Mouse (Mus musculus): ENCODE results near the gene Traf4. TPM values are rescaled to one million over a fixed set of nuclear protein-coding genes. Genes with fewer than 3 reads are reported as not detected.

Traf4 gene
- total and polyA plus RNA-seq, 3 experiments: 34.4 to 42.0 TPM; not detected in 1

DNA sequence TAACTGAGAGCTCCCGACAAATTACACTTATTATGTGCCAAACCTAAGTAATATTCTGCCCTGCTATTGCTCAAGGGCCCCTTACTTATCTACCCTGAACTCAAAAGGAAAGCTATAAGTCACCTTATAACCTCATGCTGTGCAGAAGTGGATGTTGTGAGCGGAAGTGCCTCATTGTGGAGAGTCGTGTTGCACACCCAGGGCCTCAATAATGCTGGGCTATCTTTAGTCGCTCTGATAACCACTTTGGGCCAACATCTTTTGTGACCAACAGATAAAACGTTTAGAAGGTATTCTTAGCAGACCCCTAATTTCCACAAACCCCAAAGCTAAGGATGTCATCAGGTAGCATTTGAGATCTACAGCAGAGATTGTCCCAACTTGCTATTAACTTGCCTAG, 24.7 kb downstream of the Traf4 start (continued):
- no peak for TF ChIP-seq UBTF (IDR thresholded peaks at IDR 0.05; ENCODE audit: borderline replicate concordance, insufficient read depth, low read depth, low read length)
- no peak for TF ChIP-seq CHD1 (IDR thresholded peaks at IDR 0.05; ENCODE audit: low read depth, low read length)
- TF ChIP-seq RCOR1 (IDR thresholded peaks at IDR 0.05; ENCODE audit: low read depth, low read length): peak; percentile 40; the same call in 1 of the 2 replicates
- TF ChIP-seq NELFE (IDR thresholded peaks at IDR 0.05; ENCODE audit: low read depth, low read length): no peak
- no peak for TF ChIP-seq CTCF (IDR thresholded peaks at IDR 0.05 in 2 of 3, conservative IDR thresholded peaks at IDR 0.05 in 1 of 3; ENCODE audit: control insufficient read depth in 1 of 3, insufficient read depth in 1 of 3, low read depth in 2 of 3, low read length in 3 of 3, poor library complexity in 1 of 3, severe bottlenecking in 1 of 3)

DNA sequence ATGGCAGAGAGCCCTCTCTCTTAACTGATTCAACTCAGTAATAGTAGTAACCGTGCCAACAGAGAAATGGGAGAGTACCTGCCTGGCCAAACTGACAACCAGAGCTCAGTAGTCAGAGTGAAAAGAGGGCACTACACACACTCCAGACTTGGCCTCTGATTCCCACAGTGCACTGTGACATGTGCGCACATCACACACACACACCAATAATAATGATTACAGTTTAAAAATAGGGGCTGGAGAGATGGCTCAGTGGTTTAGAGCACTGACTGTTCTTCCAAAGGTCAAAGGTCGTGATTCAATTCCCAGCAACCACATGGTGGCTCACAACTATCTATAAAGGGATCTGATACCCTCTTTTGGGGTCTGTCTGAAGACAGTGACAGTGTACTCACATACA, 27.4 kb downstream of the Traf4 start:
- H3K36me3 ChIP-seq (ENCODE audit: control insufficient read depth in 1 of 2, insufficient read depth in 2 of 2, low read length in 2 of 2): peaks cover 0 to 41% of the 10 kb centered on the region in 2 experiments; a peak in 2 of 4 replicates
- no peak overlapping the region for H3K4me3 ChIP-seq (ENCODE audit: control insufficient read depth in 1 of 2, insufficient read depth in 1 of 2, low read depth in 2 of 2, low read length in 2 of 2)
- no peak overlapping the region for H3K27ac ChIP-seq (ENCODE audit: control insufficient read depth, low read depth, low read length)
- no peaks in the 10 kb centered on the region for H3K9me3 ChIP-seq (replicated peaks; ENCODE audit: insufficient read depth, low read length)
- no peak overlapping the region for H3K9ac ChIP-seq (ENCODE audit: control insufficient read depth, low read depth, low read length, poor library complexity, severe bottlenecking)
- H3K79me2 ChIP-seq (ENCODE audit: control insufficient read depth, insufficient read depth, low read length, poor library complexity): no peaks in the 10 kb centered on the region; the same call in 1 of the 2 replicates
- TF ChIP-seq SMC3 (IDR thresholded peaks at IDR 0.05; ENCODE audit: low read depth, low read length) (no peak), MAFK (IDR thresholded peaks at IDR 0.05; ENCODE audit: borderline replicate concordance, low read depth, low read length) (no peak), BHLHE40 (IDR thresholded peaks at IDR 0.05; ENCODE audit: borderline replicate concordance, low read depth, low read length) (no peak), POLR2A (IDR thresholded peaks at IDR 0.05; ENCODE audit: control insufficient read depth in 1 of 2, insufficient read depth in 1 of 2, low read depth in 1 of 2, low read length in 2 of 2, poor library complexity in 1 of 2) (no peak), E2F4 (IDR thresholded peaks at IDR 0.05; ENCODE audit: borderline replicate concordance, low read depth, low read length) (no peak), TCF12 (IDR thresholded peaks at IDR 0.05; ENCODE audit: low read depth, low read length) (no peak)
- no peaks in the 10 kb centered on the region for H3K27me3 ChIP-seq (ENCODE audit: control insufficient read depth in 1 of 2, insufficient read depth in 2 of 2, low read length in 2 of 2)
- DNase-seq (ENCODE audit: low read depth, low spot score): no peak
- H3K4me1 ChIP-seq (ENCODE audit: control insufficient read depth in 1 of 2, insufficient read depth in 2 of 2, low read length in 2 of 2): peaks cover 38 to 40% of the 10 kb centered on the region in 2 experiments

GRCm38 (mm10) chr11:78137584-78137983, 27.8 kb downstream of the Traf4 start:
- Histone ChIP-seq H3K9ac (ENCODE audit: control insufficient read depth, low read depth, low read length, poor library complexity, severe bottlenecking) (no peak overlapping the region), H3K79me2 (ENCODE audit: control insufficient read depth, insufficient read depth, low read length, poor library complexity) (no peaks in the 10 kb centered on the region; the same call in 1 of the 2 replicates), H3K27ac (ENCODE audit: control insufficient read depth, low read depth, low read length) (no peak overlapping the region), H3K27me3 (ENCODE audit: control insufficient read depth in 1 of 2, insufficient read depth in 2 of 2, low read length in 2 of 2) (no peaks in the 10 kb centered on the region), H3K4me3 (ENCODE audit: control insufficient read depth in 1 of 2, insufficient read depth in 1 of 2, low read depth in 2 of 2, low read length in 2 of 2) (no peak overlapping the region), H3K36me3 (ENCODE audit: control insufficient read depth in 1 of 2, insufficient read depth in 2 of 2, low read length in 2 of 2) (peaks cover 0 to 43% of the 10 kb centered on the region in 2 experiments; a peak in 2 of 4 replicates), H3K9me3 (replicated peaks; ENCODE audit: insufficient read depth, low read length) (no peaks in the 10 kb centered on the region), H3K4me1 (ENCODE audit: control insufficient read depth in 1 of 2, insufficient read depth in 2 of 2, low read length in 2 of 2) (peaks cover 38 to 43% of the 10 kb centered on the region in 2 experiments)
- no peak for DNase-seq (ENCODE audit: low read depth, low spot score)
- TF ChIP-seq EP300 (IDR thresholded peaks at IDR 0.05; ENCODE audit: low read depth in 1 of 2, low read length in 2 of 2) (no peak), MYC (IDR thresholded peaks at IDR 0.05; ENCODE audit: low read depth, low read length) (no peak), SIN3A (IDR thresholded peaks at IDR 0.05; ENCODE audit: low read length) (no peak), POLR2AphosphoS5 (IDR thresholded peaks at IDR 0.05; ENCODE audit: borderline replicate concordance, low read depth, low read length) (no peak), MAX (IDR thresholded peaks at IDR 0.05; ENCODE audit: low read length) (no peak), MAFK (IDR thresholded peaks at IDR 0.05; ENCODE audit: borderline replicate concordance, low read depth, low read length) (no peak), GABPA (IDR thresholded peaks at IDR 0.05; ENCODE audit: low read depth, low read length) (no peak), E2F4 (IDR thresholded peaks at IDR 0.05; ENCODE audit: borderline replicate concordance, low read depth, low read length) (no peak)
